Mouse (Mus musculus): ENCODE measurements around the gene Tmem87a.

The Tmem87a gene

DNA sequence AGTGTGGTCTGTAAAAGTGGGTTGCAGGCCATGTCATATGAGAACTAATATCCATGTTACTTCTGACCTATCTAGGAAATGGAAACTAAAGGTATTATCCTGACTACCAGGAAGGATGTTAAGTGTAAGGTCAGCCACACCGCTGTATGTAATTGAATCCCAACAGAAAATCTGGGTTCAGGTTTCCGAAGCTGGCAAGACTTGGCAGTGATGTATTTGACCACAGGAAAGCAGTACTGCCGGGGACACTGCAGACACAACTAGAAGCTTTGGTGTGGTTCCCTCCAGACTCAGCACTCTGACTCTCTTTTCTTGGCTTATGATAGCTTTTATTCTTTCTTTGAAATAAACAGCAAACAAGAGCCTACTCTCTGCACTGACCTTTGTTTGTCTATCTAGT is 37.4 kb downstream of the Tmem87a start:
- DNase-seq (ENCODE audit: low spot score in 2 of 2): no peak

DNA sequence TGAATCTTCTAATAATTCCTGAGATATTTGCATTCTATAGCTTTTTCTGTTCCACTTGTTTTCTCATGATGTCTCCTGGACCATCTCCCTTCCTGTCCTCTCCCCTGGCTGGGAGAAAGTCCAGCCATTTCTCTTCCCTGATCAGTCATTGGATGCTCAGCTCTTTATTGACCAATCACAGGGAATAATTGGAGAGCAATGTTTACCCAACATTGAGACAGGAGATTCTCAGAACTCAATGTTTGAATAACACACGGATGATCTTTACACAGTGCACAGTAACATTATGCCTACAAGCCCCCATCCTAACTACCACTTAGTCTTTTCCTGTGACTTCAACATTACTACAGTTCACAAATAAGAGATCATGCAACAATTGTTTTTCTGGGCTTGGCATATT is 43.5 kb downstream of the Tmem87a start:
- DNase-seq (ENCODE audit: low spot score in 2 of 2): no peak

DNA sequence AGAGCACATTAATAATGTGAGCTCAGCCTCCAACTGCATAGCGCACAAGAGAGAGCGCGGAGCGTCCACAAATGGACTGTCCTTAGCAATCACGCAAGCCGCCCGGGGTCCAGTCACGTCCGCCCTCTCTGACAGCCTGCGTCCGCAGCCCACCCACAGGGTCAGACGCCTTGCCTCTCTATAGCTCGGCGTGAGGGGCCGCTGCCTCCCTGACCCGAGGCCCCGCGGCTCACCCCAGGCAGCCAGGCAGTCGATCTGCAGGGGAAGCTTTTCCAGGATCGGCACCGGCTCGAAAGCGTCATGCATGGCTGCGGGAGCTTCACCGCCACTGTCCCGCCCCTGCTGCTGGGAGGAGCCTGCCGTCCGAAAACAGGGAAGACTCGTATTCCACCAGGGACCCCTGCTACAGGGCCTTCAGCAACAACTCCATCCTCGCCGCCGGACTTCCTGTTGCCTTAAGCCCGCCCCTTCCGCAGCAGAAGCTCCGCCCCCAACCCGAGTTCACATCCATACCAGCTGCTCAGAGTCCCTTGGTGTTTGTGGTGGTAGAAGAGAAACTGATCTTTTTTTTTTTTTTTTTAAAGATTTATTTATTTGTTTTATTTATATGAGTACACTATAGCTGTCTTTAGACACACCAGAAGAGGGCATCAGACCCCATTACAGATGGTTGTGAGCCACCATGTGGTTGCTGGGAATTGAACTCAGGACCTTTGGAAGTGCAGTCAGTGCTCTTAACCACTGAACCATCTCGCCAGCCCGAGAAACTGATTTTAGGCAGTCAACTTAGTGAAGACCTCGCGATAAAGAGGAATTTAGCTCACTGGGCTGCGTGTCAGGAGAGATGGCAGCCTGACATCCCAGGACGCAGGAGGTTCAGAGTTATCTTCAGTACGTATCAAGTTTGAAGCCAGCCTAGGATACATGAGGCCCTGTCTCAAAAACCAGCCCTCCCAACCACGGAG is 50.9 kb downstream of the Tmem87a start, which contains the start of gene Vps39:
TSS of gene Vps39 (minus strand) at position 456 of the 965 bp plus-strand sequence.
- peak; percentile 80 to 90 for DNase-seq (ENCODE audit: low spot score in 2 of 2)

DNA sequence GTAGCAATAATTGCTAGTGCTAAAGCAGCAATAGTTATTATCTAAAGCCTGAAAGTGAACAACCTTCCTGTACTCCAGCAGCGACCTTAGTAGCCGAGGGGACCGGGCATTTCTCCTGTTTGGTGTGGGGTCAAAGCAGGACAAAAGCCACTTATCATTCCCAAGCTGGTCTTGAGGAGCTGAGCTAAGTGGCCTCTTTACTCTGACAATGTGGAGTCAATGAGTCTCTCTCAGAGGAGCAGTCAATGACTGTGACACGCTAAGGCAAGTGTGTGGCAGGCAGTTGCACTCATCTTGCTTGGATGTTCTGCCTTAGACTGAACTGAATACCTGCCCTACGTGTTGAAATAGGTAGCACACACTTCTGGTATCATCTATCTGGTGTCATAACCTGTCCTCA is 52.6 kb downstream of the Tmem87a start:
- DNase-seq (ENCODE audit: low spot score in 2 of 2): no peak

DNA sequence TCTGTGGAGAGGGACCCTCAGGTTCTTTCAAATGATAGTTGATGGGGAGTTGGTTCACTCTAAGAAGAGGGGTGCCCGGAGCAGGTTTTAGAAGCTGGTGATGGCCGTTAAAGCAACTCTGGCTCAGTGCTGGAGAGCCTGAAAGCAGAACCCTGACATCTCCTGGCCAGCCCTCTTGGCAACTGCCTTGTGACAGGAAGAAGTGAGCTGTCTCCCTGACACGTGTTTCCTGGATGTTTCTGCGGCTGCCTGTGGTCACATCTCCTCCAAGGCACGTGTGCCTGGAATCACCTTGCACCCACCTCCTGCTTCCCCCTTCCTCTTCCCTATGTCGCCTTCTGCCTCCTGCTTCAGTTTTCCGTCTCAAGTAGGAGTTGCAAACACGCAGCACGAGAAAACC is 55.8 kb downstream of the Tmem87a start:
- no peak for DNase-seq (ENCODE audit: low spot score in 2 of 2)

DNA sequence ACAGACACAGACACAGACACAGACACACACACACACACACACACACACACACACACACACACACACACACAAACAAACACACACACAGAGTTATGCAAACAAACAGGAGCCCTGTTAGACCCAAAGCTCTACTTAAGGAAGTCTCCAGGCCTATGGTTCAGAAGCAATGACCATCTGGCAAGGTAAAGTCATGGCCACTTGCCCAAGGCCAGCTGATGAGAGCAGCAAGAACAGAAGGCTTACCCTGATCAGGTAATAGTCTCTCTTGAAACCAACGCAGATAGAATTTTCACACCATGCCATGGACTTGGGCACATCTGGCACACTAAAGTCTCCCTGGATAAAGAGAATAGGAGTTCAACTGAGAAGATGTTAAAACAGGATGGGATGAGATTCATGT is 62.2 kb downstream of the Tmem87a start:
- no peak for DNase-seq (ENCODE audit: low spot score in 2 of 2)

DNA sequence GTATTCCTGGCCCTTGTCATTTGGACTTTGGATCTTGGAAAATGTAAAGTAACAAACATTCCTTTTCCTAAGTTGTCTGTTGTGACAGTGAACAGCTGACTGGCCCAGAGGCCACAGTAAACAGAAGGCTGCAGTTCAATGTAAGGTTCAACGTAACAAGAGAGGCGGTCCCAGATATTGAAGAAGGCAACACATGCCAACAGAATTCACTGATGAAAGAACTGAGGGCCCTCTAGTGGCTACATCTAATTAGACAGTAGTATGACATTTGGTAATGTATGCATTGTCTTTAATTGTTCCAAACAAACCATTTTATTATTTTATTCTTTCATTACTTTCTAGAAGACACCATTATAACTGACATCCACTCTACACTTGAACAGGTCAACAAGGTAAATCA is 66.0 kb downstream of the Tmem87a start:
- DNase-seq (ENCODE audit: low spot score in 2 of 2): no peak

DNA sequence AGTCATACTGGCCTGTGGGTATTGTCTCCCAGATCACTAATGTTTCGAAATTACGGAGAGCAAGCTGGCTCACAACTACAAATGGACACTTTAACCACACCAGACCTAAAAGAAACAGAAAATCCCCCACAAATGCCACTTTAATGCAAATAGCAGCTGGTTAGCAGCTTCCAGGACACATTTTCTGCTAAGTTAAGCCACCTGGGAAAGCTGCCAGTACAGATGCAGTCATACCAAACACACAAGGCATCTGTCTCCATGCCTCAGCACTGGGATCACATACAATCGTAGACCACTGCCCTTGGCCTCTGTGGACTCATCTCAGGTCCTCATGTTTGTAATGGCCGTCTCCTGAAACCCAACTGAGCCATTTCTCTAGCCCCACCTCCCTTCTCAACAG is 72.3 kb downstream of the Tmem87a start:
- DNase-seq (ENCODE audit: low spot score in 2 of 2): no peak

DNA sequence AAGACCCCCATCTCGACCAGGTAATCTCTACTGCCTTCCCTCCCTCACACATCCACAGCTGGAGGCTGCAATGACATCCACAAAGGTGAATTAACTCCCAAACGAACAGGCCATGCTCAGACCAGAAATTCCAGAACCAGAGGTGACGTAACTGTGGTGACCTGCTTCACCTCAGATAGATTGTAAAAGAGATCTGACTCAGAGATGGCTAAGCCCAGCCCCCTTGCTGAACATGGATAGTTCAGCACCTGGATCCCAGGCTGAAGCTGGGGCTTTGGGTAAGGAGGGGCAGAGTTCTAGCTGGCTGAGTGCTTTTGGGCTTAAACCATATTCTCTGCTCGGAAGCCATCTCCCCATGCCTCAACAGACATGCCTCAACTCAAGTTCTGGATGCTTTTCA is 88.8 kb downstream of the Tmem87a start:
- DNase-seq (ENCODE audit: low spot score in 2 of 2): peak; percentile 38 to 41

DNA sequence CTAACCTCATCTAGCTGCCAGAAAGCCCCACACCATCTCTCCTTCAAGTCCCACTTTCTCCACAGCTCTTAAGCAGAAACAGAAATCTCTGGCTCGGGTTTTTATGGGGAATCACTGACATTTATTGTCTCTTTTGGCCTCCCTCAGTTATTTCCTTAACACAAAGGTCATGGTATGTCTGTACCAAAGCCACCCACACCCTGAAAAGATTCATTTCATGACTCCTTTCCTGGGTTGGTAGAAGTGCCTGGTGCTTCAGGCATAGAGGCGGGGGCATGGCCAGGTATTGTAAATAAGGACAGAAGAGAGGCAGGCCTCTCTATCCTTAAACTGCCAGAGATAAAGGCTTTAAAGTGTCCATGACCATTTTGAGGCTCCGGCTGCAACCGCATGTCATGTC is 89.4 kb downstream of the Tmem87a start:
- DNase-seq (ENCODE audit: low spot score in 2 of 2): no peak

DNA sequence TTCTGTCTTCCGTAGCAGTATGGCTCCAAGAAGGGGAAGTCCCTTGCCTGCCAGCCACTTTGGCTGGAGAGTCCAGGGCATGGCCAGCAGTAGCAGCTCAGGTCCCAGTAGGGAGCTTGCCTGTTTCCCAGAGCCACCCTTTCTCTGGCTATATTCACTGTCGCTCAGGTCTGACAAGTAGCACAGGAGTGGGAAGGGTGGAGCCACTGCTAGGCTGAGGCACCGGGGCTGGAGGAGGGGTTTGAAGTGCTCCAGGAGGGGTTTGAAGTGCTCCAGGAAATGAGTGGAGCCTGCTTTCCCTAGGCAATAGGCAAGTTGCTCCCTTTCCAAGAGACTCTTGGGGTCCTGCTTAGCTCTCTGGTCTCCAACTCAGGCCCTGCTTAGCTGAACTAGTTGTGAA is 89.9 kb downstream of the Tmem87a start, which contains the start of gene Pla2g4f:
TSS of gene Pla2g4f (minus strand) at position 190 of the 400 bp plus-strand sequence.
- peak in 1 of 2 experiments; percentile 9 for DNase-seq (ENCODE audit: low spot score in 2 of 2)

DNA sequence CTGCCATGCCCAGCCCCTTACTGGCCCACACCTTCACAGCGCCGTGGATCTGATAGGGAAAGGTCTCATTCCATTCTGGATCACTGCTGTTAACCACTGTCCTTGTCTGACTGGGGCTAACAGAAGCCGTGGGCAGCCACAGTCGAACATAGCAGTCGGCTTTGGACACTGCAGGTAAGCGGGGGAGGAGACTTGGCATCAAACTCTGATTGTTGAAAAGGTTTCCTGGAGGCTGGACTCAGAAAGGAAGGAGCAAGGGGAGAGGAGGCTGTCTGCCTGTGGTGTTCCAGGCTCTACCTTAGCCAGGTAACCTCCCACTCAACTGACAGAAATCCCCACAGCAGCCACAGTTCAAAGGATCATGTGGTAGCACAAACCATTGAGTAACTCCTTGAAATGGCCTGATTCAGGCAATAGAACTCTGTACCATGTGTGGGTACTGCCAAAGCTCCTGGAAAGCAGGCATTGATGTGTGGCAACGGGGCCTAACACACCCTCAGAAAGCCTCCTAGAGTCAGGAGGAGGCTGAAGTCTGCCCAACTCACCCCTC is 91.6 kb downstream of the Tmem87a start:
- no peak for DNase-seq (ENCODE audit: low spot score in 2 of 2)

Measured in urinary bladder, postnatal 36 days (tissue).